Comparison of ENCODE assay signal across 8 mouse cellular contexts in genomic region chr11:76397650-76398311, GRCm38 (mm10). TPM values are rescaled to one million over a fixed set of nuclear protein-coding genes. Genes with fewer than 3 reads are reported as not detected.
DNase-seq lines count a peak whose midpoint lies in the region; ATAC-seq and TF ChIP-seq lines count a peak whose summit lies in the region.

No protein-coding gene starts in this region.

- ATAC-seq in kidney, postnatal 0 days (replicated peaks; ENCODE audit: low FRiP score, low read depth) = peak; percentile 21; the same call in 1 of the 2 replicates

- TF ChIP-seq CTCF in brain, embryonic 14.5 days (IDR thresholded peaks at IDR 0.05; ENCODE audit: borderline replicate concordance, extremely low read depth, insufficient read depth, insufficient read length) = no peak
- no peak for TF ChIP-seq CTCF in kidney, postnatal 0 days (IDR thresholded peaks at IDR 0.05; ENCODE audit: low read depth)

- peak overlapping the region; percentile 97 for H3K4me2 ChIP-seq in kidney, postnatal 0 days (ENCODE audit: low read length)

- intact Hi-C loops in heart, postnatal 25 days (cut with DNase I) = loop anchor here (2.0 to 5.0 kb wide), 3 partner anchors 17 to 80 kb away; no protein-coding TSS in a partner anchor

- H3K4me3 ChIP-seq in kidney, postnatal 0 days (replicated peaks; ENCODE audit: low read depth, low read length) = peak overlapping the region; percentile 81
- H3K4me3 ChIP-seq in midbrain, embryonic 10.5 days = peak overlapping the region; percentile 93

- DNase-seq in heart, adult 11 months = peak; percentile 95
- no peak for DNase-seq in heart, postnatal 25 days (ENCODE audit: low spot score)
- peak; percentile 55 for DNase-seq in brain, embryonic 14.5 days (ENCODE audit: low read depth)
- peak; percentile 18 for DNase-seq in heart, adult 8-10 months (ENCODE audit: low spot score)
- DNase-seq in kidney, postnatal 0 days (ENCODE audit: low spot score) = peak; percentile 75
- peak; percentile 83 for DNase-seq in midbrain, embryonic 10.5 days (ENCODE audit: low spot score)
- peak; percentile 13 to 32 for DNase-seq in thymus, postnatal 36 days
- no peak for DNase-seq in spleen, adult 18-20 months

- no peaks in the 10 kb centered on the region for H3K27me3 ChIP-seq in kidney, postnatal 0 days (ENCODE audit: insufficient read depth, low read length)
- peaks cover 4% of the 10 kb centered on the region; the same call in 1 of the 2 replicates for H3K27me3 ChIP-seq in midbrain, embryonic 10.5 days (ENCODE audit: low read depth, poor library complexity, severe bottlenecking)

- no peaks in the 10 kb centered on the region for H3K36me3 ChIP-seq in kidney, postnatal 0 days (ENCODE audit: insufficient read depth, low read length)
- H3K36me3 ChIP-seq in midbrain, embryonic 10.5 days = peaks cover 18% of the 10 kb centered on the region

- no peaks in the 10 kb centered on the region for H3K9me3 ChIP-seq in kidney, postnatal 0 days (replicated peaks; ENCODE audit: low read length)
- peaks cover 4% of the 10 kb centered on the region; the same call in 1 of the 2 replicates for H3K9me3 ChIP-seq in midbrain, embryonic 10.5 days (replicated peaks)

- TF ChIP-seq POLR2A in brain, embryonic 14.5 days (IDR thresholded peaks at IDR 0.05; ENCODE audit: borderline replicate concordance, extremely low read depth, insufficient read depth, insufficient read length, poor library complexity, severe bottlenecking) = no peak

- H3K27ac ChIP-seq in kidney, postnatal 0 days = peak overlapping the region; percentile 84; the same call in 1 of the 2 replicates
- H3K27ac ChIP-seq in midbrain, embryonic 10.5 days (replicated peaks) = peak overlapping the region; percentile 95

- 1% methylated on average over 26 of the region's 26 CpGs for WGBS in kidney, postnatal 0 days
- 2% methylated on average over 26 of the region's 26 CpGs for WGBS in midbrain, embryonic 10.5 days

- peak overlapping the region; percentile 80 for H3K9ac ChIP-seq in kidney, postnatal 0 days (ENCODE audit: low read depth, low read length)

- no peaks in the 10 kb centered on the region for H3K4me1 ChIP-seq in kidney, postnatal 0 days (replicated peaks; ENCODE audit: insufficient read depth, low read length)
- H3K4me1 ChIP-seq in midbrain, embryonic 10.5 days = peaks cover 48% of the 10 kb centered on the region

RNA-seq across cellular contexts. Expression of gene Nxn, which starts 1.2 kb away (rescaled TPM):
- 10 to 100 TPM; 11.6 to 14.8 TPM for total RNA-seq in heart, postnatal 25 days (2021)
- 33.9 and 40.9 TPM in 2 replicates for polyA plus RNA-seq in brain, embryonic 14.5 days (2012; rRNA removed)
- total RNA-seq in heart, adult 8-10 months (2022) = 10 to 100 TPM in 3 of 4 experiments, 1 to 10 TPM in 1; 9.8 to 13.0 (median 11.0) TPM
- 23.7 and 26.0 TPM in 2 replicates for polyA plus RNA-seq in kidney, postnatal 0 days (2015; fragmentation: Nextera tagmentation; extraction: Ambion mirVana)
- 59.3 and 59.5 TPM in 2 replicates for polyA plus RNA-seq in midbrain, embryonic 10.5 days (2016; fragmentation: Nextera tagmentation; extraction: Ambion mirVana)

RNA-seq across cellular contexts. Expression of gene Timm22, which starts 9.0 kb away (rescaled TPM):
- total RNA-seq in heart, postnatal 25 days (2021) = 10 to 100 TPM; 51.1 to 57.1 TPM
- polyA plus RNA-seq in brain, embryonic 14.5 days (2012; rRNA removed) = 32.5 and 36.8 TPM in 2 replicates
- total RNA-seq in heart, adult 8-10 months (2022) = 10 to 100 TPM; 32.9 to 54.5 (median 39.9) TPM
- 122 and 128 TPM in 2 replicates for polyA plus RNA-seq in kidney, postnatal 0 days (2015; fragmentation: Nextera tagmentation; extraction: Ambion mirVana)
- 127 and 128 TPM in 2 replicates for polyA plus RNA-seq in midbrain, embryonic 10.5 days (2016; fragmentation: Nextera tagmentation; extraction: Ambion mirVana)

Comparison
In these comparisons a context has a peak if more than half of its experiments do, and no peak if none do; other contexts are left out.
1. DNase-seq: peak in heart, adult 11 months (single experiment), brain, embryonic 14.5 days (single experiment), heart, adult 8-10 months (single experiment), kidney, postnatal 0 days (single experiment), midbrain, embryonic 10.5 days (single experiment) and thymus, postnatal 36 days (2 of 2); none in heart, postnatal 25 days (single experiment) and spleen, adult 18-20 months (0 of 2).